Mouse (Mus musculus) liver, embryonic 13.5 days (tissue): Measurements from ENCODE around the gene 1500009C09Rik. TPM values are rescaled to one million over a fixed set of nuclear protein-coding genes. Genes with fewer than 3 reads are reported as not detected.

Experiments used
- ATAC-seq: fragments of 200-750 bp; cut with Nextera tagmentation; 2 replicates; pipeline ENCODE4 v1.8.0; 2017; ENCODE audit warnings: low read depth, mild to moderate bottlenecking, moderate number of reproducible peaks, moderate library complexity
- DNase-seq: peaks from one replicate; pipeline ENCODE4 v3.0.0; 2022
- H3K27ac ChIP-seq: fragments of 300-500 bp; sonication (generic); 2 replicates; pipeline ENCODE4 v1.5.1; 2015; ENCODE audit warnings: moderate library complexity, mild to moderate bottlenecking, inconsistent platforms
- H3K27me3 ChIP-seq: fragments of 300-500 bp; sonication (generic); 2 replicates; pipeline ENCODE4 v1.6.1; 2015; ENCODE audit warnings: mild to moderate bottlenecking, inconsistent platforms
- H3K36me3 ChIP-seq: fragments of 300-500 bp; sonication (generic); 2 replicates; pipeline ENCODE4 v1.6.1; 2015; ENCODE audit warnings: mild to moderate bottlenecking, inconsistent platforms
- H3K4me1 ChIP-seq: fragments of 300-500 bp; sonication (generic); replicated peaks from 2 replicates; pipeline ENCODE4 v1.6.1; 2015; ENCODE audit warnings: inconsistent platforms
- H3K4me2 ChIP-seq: fragments of 300-500 bp; sonication (generic); 2 replicates; pipeline ENCODE4 v1.6.1; 2015; ENCODE audit warnings: inconsistent platforms, mild to moderate bottlenecking, moderate library complexity
- H3K4me3 ChIP-seq: fragments of 300-500 bp; sonication (generic); replicated peaks from 2 replicates; pipeline ENCODE4 v1.5.1; 2015; ENCODE audit warnings: mild to moderate bottlenecking, inconsistent platforms
- H3K9ac ChIP-seq: fragments of 300-500 bp; sonication (generic); 2 replicates; pipeline ENCODE4 v1.6.1; 2015; ENCODE audit warnings: mild to moderate bottlenecking, inconsistent platforms
- H3K9me3 ChIP-seq: fragments of 300-500 bp; sonication (generic); replicated peaks from 2 replicates; pipeline ENCODE4 v1.6.1; 2016; ENCODE audit warnings: inconsistent platforms
- WGBS: fragments of 180-500 bp; shearing (Covaris S2); methylation state at CpG from one replicate; pipeline ENCODE4 v1.1.7; 2015; ENCODE audit not compliant: insufficient replicate concordance; 5-methylcytosine and 5-hydroxymethylcytosine counted together
- polyA plus RNA-seq: library from polyadenylated mRNA; unstranded; fragments of >200 nt; fragmentation: Nextera tagmentation; extraction: Ambion mirVana; gene quantifications from 2 replicates; pipeline ENCODE4 v1.2.1, GENCODE M21; 2015

The 1500009C09Rik gene
- polyA plus RNA-seq, 1 experiment from 2014 or later: not detected

- WGBS: 35% methylated on average over 5 of the region's 5 CpGs
- H3K4me2 ChIP-seq: no peak overlapping the region
- H3K9me3 ChIP-seq: no peaks in the 10 kb centered on the region
- ATAC-seq (no peak), DNase-seq (no peak)
- no peak overlapping the region for H3K27ac ChIP-seq
- no peaks in the 10 kb centered on the region for H3K36me3 ChIP-seq
- peaks cover 7% of the 10 kb centered on the region for H3K27me3 ChIP-seq
- H3K4me1 ChIP-seq: peaks cover 24% of the 10 kb centered on the region
- H3K4me3 ChIP-seq: no peak overlapping the region
- H3K9ac ChIP-seq: no peak overlapping the region
Observed at GRCm38 (mm10) chr15:82292851-82293250, 40.7 kb downstream of the 1500009C09Rik start.

DNA sequence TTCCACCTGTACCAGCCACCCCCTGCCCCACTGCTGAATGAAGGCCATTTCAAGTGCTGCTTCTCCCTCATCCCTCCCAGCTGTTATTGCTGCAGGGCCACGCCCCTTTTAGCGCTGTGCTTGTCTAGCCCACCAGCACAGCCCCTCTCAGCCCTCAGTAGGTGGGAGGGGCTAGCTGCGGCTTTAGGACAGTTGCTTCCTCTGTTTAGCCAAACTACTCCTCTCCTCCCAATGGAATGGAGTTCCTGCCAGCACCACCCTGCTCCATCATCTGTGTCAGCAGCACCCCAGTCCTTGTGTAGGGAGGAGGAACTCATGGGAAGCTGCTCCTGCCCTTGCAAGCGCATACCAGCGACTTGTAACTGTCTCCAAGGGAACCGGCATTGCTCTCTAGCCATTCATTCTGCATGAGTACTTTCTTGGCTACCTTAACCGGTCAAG, 41.1 kb downstream of the 1500009C09Rik start:
- no peak overlapping the region for H3K9ac ChIP-seq
- no peak overlapping the region for H3K27ac ChIP-seq
- ATAC-seq: no peak
- no peaks in the 10 kb centered on the region for H3K36me3 ChIP-seq
- 22% methylated on average over 7 of the region's 7 CpGs for WGBS
- no peak for DNase-seq
- H3K4me1 ChIP-seq: peaks cover 24% of the 10 kb centered on the region
- H3K27me3 ChIP-seq: peaks cover 7% of the 10 kb centered on the region
- H3K4me3 ChIP-seq: no peak overlapping the region
- H3K4me2 ChIP-seq: no peak overlapping the region
- no peaks in the 10 kb centered on the region for H3K9me3 ChIP-seq

DNA sequence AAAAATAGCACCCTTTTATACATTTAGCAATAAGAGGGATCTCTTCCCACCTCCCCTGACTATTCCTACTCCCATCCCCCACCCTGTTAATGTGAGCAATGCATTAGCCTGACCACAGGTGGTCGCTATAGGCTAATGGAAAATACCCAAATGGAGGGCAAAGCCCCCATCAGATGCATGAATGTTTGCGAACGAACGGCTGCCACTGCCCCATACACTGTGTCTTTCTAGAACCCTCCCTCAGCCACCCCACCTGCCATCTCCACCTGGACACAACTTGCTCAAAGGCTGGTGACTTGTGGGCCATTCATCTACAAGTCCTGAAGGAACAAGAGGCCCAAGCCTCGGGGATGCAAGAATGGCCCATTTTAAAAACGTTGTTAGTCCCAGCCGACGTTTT, 41.9 kb downstream of the 1500009C09Rik start:
- H3K36me3 ChIP-seq: no peaks in the 10 kb centered on the region
- H3K9ac ChIP-seq: no peak overlapping the region
- no peak overlapping the region for H3K4me3 ChIP-seq
- H3K9me3 ChIP-seq: no peaks in the 10 kb centered on the region
- WGBS: 49% methylated on average over 8 of the region's 8 CpGs
- no peak for ATAC-seq
- DNase-seq: no peak
- H3K27ac ChIP-seq: no peak overlapping the region
- no peak overlapping the region for H3K4me2 ChIP-seq
- H3K4me1 ChIP-seq: peaks cover 28% of the 10 kb centered on the region
- H3K27me3 ChIP-seq: peaks cover 9% of the 10 kb centered on the region

DNA sequence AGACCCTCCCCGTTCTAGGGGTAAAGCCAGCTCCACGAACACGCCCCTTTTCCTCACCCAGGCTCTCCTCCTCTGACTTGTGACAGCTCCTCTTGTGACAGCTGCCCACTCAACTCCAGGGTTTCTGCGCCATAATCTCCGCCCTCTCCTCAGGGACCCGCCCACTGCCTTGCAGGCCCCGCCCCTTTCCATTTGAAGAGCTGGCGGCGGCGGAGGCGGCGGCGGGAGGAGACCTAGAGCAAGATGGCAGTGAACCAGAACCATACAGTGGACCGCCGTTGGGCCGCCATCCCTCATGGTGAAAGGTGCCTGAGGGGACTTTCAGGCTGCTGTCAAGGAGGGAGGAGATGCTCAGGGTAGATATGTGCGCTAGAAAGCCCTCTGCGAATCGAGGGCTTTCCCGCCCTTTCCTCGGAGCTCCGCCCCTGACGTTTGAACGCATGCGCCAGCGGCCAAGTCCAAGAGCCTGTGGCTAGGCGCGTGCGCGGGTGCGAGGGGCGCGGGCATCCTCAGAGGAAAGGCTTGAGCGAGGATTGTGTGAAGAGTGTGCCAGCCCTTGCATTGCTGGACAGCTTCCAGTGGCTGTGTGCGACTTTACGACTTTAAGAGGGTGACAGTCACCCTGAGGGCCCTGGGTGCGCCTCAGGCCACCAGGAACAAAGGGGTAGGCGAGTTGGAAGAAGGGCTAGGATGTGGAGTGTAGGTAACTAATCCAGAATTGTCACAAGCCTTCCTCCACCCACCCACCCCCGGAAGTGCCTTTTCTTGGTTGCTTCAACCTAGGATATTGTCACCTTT, 46.8 kb downstream of the 1500009C09Rik start, which contains the start of gene Wbp2nl:
Gene Wbp2nl (plus strand): TSS at position 191 of the 798 bp plus-strand sequence.
- no peaks in the 10 kb centered on the region for H3K9me3 ChIP-seq
- DNase-seq: peak; percentile 13
- 45% methylated on average over 39 of the region's 39 CpGs for WGBS
- no peak for ATAC-seq
- peaks cover 23% of the 10 kb centered on the region for H3K4me1 ChIP-seq
- peak within 1 kb of the TSS; percentile 35 for H3K4me2 ChIP-seq
- no peak within 1 kb of the TSS for H3K27ac ChIP-seq
- H3K36me3 ChIP-seq: no peaks in the 10 kb centered on the region
- no peak within 1 kb of the TSS for H3K9ac ChIP-seq
- no peak within 1 kb of the TSS for H3K4me3 ChIP-seq
- peaks cover 9% of the 10 kb centered on the region for H3K27me3 ChIP-seq

DNA sequence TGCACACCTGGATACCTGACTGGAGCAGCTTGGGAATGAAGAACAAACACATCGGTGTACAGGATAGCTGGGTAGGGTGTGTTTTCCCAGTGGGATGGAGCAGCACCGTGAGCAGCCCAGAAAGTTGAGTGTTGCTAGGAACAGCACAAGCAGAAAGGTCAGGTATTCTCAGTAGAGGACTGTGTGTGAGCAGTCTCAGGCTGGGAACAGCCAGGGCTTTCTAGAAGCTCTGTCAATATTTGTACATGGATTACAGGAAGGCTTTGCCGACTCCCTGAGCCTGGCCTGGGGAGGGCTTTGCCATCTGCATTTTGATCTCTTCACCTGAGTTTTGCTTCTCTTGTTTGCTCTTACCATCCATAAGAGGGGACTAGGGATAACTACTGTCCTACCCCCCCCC, 54.9 kb downstream of the 1500009C09Rik start:
- no peak for ATAC-seq
- no peaks in the 10 kb centered on the region for H3K36me3 ChIP-seq
- no peaks in the 10 kb centered on the region; the same call in 1 of the 2 replicates for H3K27me3 ChIP-seq
- 74% methylated on average over 3 of the region's 3 CpGs for WGBS
- no peak overlapping the region for H3K27ac ChIP-seq
- no peak overlapping the region for H3K4me3 ChIP-seq
- no peaks in the 10 kb centered on the region for H3K9me3 ChIP-seq
- DNase-seq: no peak
- no peak overlapping the region for H3K9ac ChIP-seq
- H3K4me2 ChIP-seq: no peak overlapping the region
- no peaks in the 10 kb centered on the region; the same call in 1 of the 2 replicates for H3K4me1 ChIP-seq

DNA sequence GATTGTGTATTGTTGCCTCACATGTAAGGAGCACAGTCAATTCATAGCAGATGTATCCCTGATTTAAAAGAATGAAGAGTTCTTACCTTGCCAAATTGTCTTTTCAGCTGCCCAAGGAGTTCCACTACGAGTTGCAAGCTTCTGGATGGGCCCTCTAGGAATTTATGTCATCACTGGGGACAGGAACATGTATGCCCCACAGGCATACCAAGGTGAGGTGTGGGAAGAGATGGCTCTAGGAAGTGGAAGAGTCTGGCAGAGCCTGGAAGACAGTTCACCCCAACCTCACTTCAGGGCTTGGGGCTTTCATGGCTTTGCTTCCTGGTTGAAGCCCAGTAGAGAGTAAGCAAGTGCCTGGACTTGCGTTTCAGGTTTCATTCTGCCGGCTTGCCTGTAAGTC, 56.2 kb downstream of the 1500009C09Rik start:
- H3K4me2 ChIP-seq: no peak overlapping the region
- no peaks in the 10 kb centered on the region; the same call in 1 of the 2 replicates for H3K4me1 ChIP-seq
- no peak overlapping the region for H3K4me3 ChIP-seq
- H3K9ac ChIP-seq: no peak overlapping the region
- 67% methylated on average over 3 of the region's 3 CpGs for WGBS
- no peak overlapping the region for H3K27ac ChIP-seq
- no peaks in the 10 kb centered on the region for H3K36me3 ChIP-seq
- ATAC-seq (no peak), DNase-seq (no peak)
- H3K27me3 ChIP-seq: no peaks in the 10 kb centered on the region; the same call in 1 of the 2 replicates
- no peaks in the 10 kb centered on the region for H3K9me3 ChIP-seq

Other genes with a start within 250 kb of the 1500009C09Rik start
- gene Desi1, start 218.5 kb upstream of the 1500009C09Rik start, polyA plus RNA-seq: 12.8 and 13.7 TPM in 2 replicates
- gene Snu13, start 204.8 kb upstream of the 1500009C09Rik start, polyA plus RNA-seq: 224 and 231 TPM in 2 replicates
- not detected in 2 replicates for gene 4930407I10Rik, start 193.2 kb upstream of the 1500009C09Rik start, polyA plus RNA-seq
- not detected in 2 replicates for gene Mei1, start 182.4 kb upstream of the 1500009C09Rik start, polyA plus RNA-seq
- 8.2 and 9.9 TPM in 2 replicates for gene Ccdc134, start 124.5 kb upstream of the 1500009C09Rik start, polyA plus RNA-seq
- 64.2 and 70.2 TPM in 2 replicates for gene Srebf2, start 105.2 kb upstream of the 1500009C09Rik start, polyA plus RNA-seq
- gene Shisa8, start 39.6 kb upstream of the 1500009C09Rik start, polyA plus RNA-seq: 0.08 and 0.10 TPM in 2 replicates
- 0.38 and 0.87 TPM in 2 replicates for gene Tnfrsf13c, start 28.0 kb upstream of the 1500009C09Rik start, polyA plus RNA-seq
- 41.7 and 45.6 TPM in 2 replicates for gene Cenpm, start 7.6 kb upstream of the 1500009C09Rik start, polyA plus RNA-seq
- 0.36 and 0.84 TPM in 2 replicates for gene Sept3, start 22.5 kb downstream of the 1500009C09Rik start, polyA plus RNA-seq
- 0.12 and 0.20 TPM in 2 replicates for gene Wbp2nl, start 46.6 kb downstream of the 1500009C09Rik start, polyA plus RNA-seq
- 34.3 and 35.7 TPM in 2 replicates for gene Naga, start 86.5 kb downstream of the 1500009C09Rik start, polyA plus RNA-seq
- 43.4 and 43.8 TPM in 2 replicates for gene Pheta2, start 86.5 kb downstream of the 1500009C09Rik start, polyA plus RNA-seq
- gene Smdt1, start 86.6 kb downstream of the 1500009C09Rik start, polyA plus RNA-seq: 202 and 208 TPM in 2 replicates
- 356 and 357 TPM in 2 replicates for gene Ndufa6, start 101.9 kb downstream of the 1500009C09Rik start, polyA plus RNA-seq
- gene Cyp2d22, start 127.9 kb downstream of the 1500009C09Rik start, polyA plus RNA-seq: 7.8 and 9.3 TPM in 2 replicates
- gene Cyp2d11, start 141.6 kb downstream of the 1500009C09Rik start, polyA plus RNA-seq: not detected in 2 replicates
- 18.9 and 19.6 TPM in 2 replicates for gene Cyp2d10, start 154.8 kb downstream of the 1500009C09Rik start, polyA plus RNA-seq
- gene Cyp2d9, start 181.0 kb downstream of the 1500009C09Rik start, polyA plus RNA-seq: 0.71 and 1.4 TPM in 2 replicates